Mouse (Mus musculus) hindbrain, embryonic 11.5 days (tissue): Measurements from ENCODE around the gene Rasgef1b. TPM values are rescaled to one million over a fixed set of nuclear protein-coding genes. Genes with fewer than 3 reads are reported as not detected.

ENCODE experiments used
- ATAC-seq: fragments of 200-750 bp; cut with Nextera tagmentation; 2 replicates; pipeline ENCODE4 v1.8.0; 2017; ENCODE audit warnings: mild to moderate bottlenecking, moderate TSS enrichment, moderate library complexity; ENCODE audit not compliant: low FRiP score
- DNase-seq: peaks from one replicate; pipeline ENCODE4 v3.0.0-alpha.2; 2015; ENCODE audit warnings: low spot score
- H3K27ac ChIP-seq: fragments of 300-500 bp; sonication (generic); 2 replicates; pipeline ENCODE4 v1.5.1; 2014; ENCODE audit warnings: mild to moderate bottlenecking, low read depth, low read length
- H3K27me3 ChIP-seq: fragments of 300-500 bp; sonication (generic); 2 replicates; pipeline ENCODE4 v1.6.1; 2014; ENCODE audit warnings: mild to moderate bottlenecking, low read length, moderate library complexity, mixed read lengths; ENCODE audit not compliant: control insufficient read depth, insufficient read depth
- H3K36me3 ChIP-seq: fragments of 300-500 bp; sonication (generic); 2 replicates; pipeline ENCODE4 v1.6.1; 2014; ENCODE audit warnings: mild to moderate bottlenecking, low read length, moderate library complexity, mixed read lengths; ENCODE audit not compliant: control insufficient read depth, insufficient read depth
- H3K4me1 ChIP-seq: fragments of 300-500 bp; sonication (generic); replicated peaks from 2 replicates; pipeline ENCODE4 v1.6.1; 2014; ENCODE audit warnings: low read length, mixed read lengths; ENCODE audit not compliant: control insufficient read depth, insufficient read depth
- H3K4me2 ChIP-seq: fragments of 300-500 bp; sonication (generic); replicated peaks from 2 replicates; pipeline ENCODE4 v1.6.1; 2014; ENCODE audit warnings: mild to moderate bottlenecking, low read depth, low read length
- H3K4me3 ChIP-seq: fragments of 300-500 bp; sonication (generic); 2 replicates; pipeline ENCODE4 v1.5.1; 2014; ENCODE audit warnings: low read depth, low read length
- H3K9ac ChIP-seq: fragments of 300-500 bp; sonication (generic); 2 replicates; pipeline ENCODE4 v1.6.1; 2014; ENCODE audit warnings: low read depth, low read length
- H3K9me3 ChIP-seq: fragments of 300-500 bp; sonication (generic); 2 replicates; pipeline ENCODE4 v1.6.1; 2016; ENCODE audit warnings: low read length; ENCODE audit not compliant: control insufficient read depth
- WGBS: fragments of 180-500 bp; shearing (Covaris S2); extraction: QIAGEN DNeasy Blood & Tissue Kit; methylation state at CpG from one replicate; pipeline ENCODE4 v1.1.7; 2014; 5-methylcytosine and 5-hydroxymethylcytosine counted together
- polyA plus RNA-seq: library from polyadenylated mRNA; unstranded; fragments of >200 nt; fragmentation: Nextera tagmentation; extraction: Ambion mirVana; gene quantifications from 2 replicates; pipeline ENCODE4 v1.2.1, GENCODE M21; 2014

The Rasgef1b gene
- polyA plus RNA-seq, 1 experiment from 2014 or later, result 14.1 TPM

DNA sequence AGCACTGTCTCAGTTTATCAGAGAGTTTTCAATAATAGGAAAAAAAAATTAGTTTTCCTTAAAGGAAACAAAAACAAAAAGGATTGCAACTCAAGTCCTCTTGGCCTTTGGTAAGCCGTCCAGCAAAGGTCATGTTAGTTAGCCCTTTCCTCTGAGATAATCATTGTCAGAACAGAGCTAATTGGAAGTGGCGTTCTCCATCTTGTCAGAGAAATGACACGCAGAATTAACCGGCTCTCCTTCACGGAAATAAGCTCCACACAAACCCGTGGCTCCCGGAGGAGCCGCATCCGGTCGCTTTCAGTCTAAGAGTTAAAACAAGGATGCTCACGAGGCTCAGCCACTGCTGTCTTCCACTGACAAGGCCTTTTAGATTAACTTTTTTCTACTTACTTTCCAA lies 217.8 kb downstream of the Rasgef1b start:
- DNase-seq (no peak), ATAC-seq (no peak)
- H3K4me3 ChIP-seq, result no peak overlapping the region
- no peak overlapping the region for H3K9ac ChIP-seq
- H3K4me2 ChIP-seq, result no peak overlapping the region
- no peaks in the 10 kb centered on the region for H3K9me3 ChIP-seq
- no peaks in the 10 kb centered on the region for H3K4me1 ChIP-seq
- WGBS, result 55% methylated on average over 11 of the region's 11 CpGs
- no peak overlapping the region for H3K27ac ChIP-seq
- no peaks in the 10 kb centered on the region for H3K27me3 ChIP-seq
- no peaks in the 10 kb centered on the region for H3K36me3 ChIP-seq

DNA sequence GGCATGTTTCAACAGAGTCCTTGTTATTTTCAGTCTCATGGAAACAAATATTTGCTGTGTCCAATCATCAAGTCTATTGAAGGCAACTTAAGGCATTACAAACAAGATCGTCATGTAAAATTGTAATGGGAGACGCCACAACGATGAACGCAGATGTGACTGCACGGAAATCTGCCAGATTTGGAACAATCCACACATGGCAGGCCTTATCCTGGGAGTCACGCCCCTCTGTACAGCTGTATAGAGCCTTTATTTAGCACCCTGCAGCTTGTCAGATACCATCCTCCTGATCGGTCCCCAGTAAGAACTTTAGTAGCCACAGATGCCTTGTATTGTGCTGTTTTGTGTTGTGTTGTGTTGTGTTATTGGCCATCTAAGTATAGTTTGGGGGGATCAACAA lies 222.8 kb downstream of the Rasgef1b start:
- H3K4me1 ChIP-seq, result no peaks in the 10 kb centered on the region
- no peak for DNase-seq
- H3K27ac ChIP-seq, result no peak overlapping the region
- H3K27me3 ChIP-seq, result no peaks in the 10 kb centered on the region
- ATAC-seq, result no peak
- no peaks in the 10 kb centered on the region for H3K9me3 ChIP-seq
- WGBS, result 87% methylated on average over 7 of the region's 7 CpGs
- H3K36me3 ChIP-seq, result no peaks in the 10 kb centered on the region
- no peak overlapping the region for H3K9ac ChIP-seq
- H3K4me2 ChIP-seq, result no peak overlapping the region
- no peak overlapping the region for H3K4me3 ChIP-seq

DNA sequence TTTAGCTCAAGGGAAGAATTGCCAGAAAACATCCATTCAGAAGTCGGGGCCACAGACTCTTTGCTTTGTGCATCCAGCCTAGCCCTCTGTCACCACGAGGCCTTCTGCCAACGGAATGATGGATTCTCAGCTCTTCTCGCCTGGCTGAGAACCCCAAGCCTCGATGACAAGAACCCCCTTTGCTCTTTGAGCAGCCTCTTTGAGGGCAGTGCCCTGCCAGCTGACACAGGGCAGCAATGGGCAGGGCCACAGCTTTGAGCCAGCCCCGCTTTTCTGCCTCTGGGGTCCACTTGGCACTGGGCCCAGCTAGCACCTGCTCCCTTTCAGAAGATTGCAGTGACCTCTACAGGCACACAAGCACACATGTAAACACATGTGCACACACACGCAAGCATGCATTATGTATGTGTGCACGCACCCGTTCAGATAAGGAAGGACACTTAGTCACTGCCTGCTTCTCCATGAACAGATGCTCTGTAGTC lies 224.5 kb downstream of the Rasgef1b start:
- H3K27ac ChIP-seq, result no peak overlapping the region
- peak; percentile 39 for DNase-seq

DNA sequence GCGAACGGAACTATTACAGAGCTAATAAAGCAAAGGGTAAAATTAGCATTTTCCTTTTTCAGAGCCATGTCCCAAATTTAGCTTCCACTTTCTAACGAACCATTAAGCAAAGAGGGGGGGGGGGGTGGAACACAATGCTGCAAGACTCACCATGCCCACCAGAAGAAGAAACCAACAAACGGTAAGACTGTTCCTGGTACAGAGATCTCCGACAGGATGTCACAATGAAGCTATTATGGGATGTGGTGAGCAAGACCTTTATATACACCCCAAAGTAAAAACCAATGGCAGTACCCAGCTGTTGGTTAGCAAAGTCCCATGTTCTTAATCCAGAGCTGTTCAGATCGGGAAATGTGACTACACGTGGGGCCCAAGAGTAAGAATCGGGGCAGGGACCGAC lies 226.2 kb downstream of the Rasgef1b start:
- no peak overlapping the region for H3K4me2 ChIP-seq
- WGBS, result 89% methylated on average over 9 of the region's 9 CpGs
- no peak for DNase-seq
- no peak overlapping the region for H3K27ac ChIP-seq
- H3K4me3 ChIP-seq, result no peak overlapping the region
- H3K27me3 ChIP-seq, result no peaks in the 10 kb centered on the region
- ATAC-seq, result no peak
- no peaks in the 10 kb centered on the region for H3K36me3 ChIP-seq
- H3K4me1 ChIP-seq, result no peaks in the 10 kb centered on the region
- no peaks in the 10 kb centered on the region for H3K9me3 ChIP-seq
- no peak overlapping the region for H3K9ac ChIP-seq

More for the DNA sequence above, 224.5 kb downstream of the Rasgef1b start:
- Histone ChIP-seq H3K4me1 (no peaks in the 10 kb centered on the region), H3K4me3 (no peak overlapping the region), H3K4me2 (no peak overlapping the region), H3K9me3 (no peaks in the 10 kb centered on the region), H3K36me3 (no peaks in the 10 kb centered on the region), H3K9ac (no peak overlapping the region), H3K27me3 (no peaks in the 10 kb centered on the region)
- 61% methylated on average over 9 of the region's 9 CpGs for WGBS
- peak; percentile 59 for ATAC-seq

DNA sequence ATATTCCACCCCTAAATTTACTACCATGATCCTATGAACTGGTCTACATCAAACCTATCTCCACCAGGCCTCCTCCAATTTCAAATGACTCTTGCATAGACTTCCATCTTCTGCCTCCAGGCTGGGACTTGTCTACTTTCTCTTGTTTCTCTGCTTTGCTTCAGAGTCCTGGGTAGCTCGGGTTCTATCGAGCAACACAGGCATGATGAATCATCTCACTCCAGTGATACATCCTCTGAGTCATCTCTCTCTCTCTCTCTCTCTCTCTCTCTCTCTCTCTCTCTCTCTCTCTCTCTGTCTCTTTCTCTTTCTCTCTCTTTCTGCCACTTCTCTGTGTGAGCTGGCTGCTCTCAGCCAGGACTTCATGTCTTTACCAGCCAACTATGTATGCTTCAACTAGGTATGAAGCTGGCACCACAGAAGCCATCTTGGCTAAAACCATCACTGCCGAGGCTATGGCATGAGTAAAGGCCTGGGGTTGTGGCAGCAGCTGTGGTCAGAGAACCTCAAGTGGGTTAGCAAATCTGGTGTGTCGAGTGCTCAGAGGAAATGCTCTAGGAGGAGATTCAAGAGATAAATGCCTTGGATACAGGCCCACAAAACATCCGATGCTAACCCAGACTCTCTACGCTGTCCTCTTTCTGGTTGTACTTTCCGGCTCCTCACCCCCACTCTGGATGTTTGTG lies 229.3 kb downstream of the Rasgef1b start:
- Histone ChIP-seq H3K27ac (no peak overlapping the region), H3K4me3 (no peak overlapping the region), H3K4me1 (no peaks in the 10 kb centered on the region; the same call in 1 of the 2 replicates), H3K9me3 (no peaks in the 10 kb centered on the region), H3K4me2 (no peak overlapping the region), H3K27me3 (no peaks in the 10 kb centered on the region), H3K36me3 (no peaks in the 10 kb centered on the region), H3K9ac (no peak overlapping the region)
- ATAC-seq (no peak), DNase-seq (no peak)
- WGBS, result 90% methylated on average over 7 of the region's 7 CpGs

DNA sequence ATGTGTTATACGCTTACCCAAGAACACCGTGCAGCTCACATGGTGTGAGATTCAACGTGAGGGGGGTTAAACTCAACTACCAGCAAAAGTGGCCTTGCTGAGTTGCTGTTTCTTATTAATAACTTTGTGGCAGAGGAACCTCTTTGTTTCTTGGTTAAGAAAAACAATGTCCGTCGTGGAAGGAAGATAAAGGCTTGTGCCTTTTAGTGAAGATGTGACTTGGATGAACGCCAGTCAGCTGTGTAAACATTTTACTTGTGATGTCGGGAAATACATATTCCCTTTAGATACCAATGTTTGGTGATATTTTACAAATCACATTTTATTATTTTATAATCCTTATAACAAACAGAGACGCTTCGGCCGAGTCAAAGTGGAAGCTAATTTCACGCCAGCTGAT lies 231.0 kb downstream of the Rasgef1b start:
- no peak for DNase-seq

DNA sequence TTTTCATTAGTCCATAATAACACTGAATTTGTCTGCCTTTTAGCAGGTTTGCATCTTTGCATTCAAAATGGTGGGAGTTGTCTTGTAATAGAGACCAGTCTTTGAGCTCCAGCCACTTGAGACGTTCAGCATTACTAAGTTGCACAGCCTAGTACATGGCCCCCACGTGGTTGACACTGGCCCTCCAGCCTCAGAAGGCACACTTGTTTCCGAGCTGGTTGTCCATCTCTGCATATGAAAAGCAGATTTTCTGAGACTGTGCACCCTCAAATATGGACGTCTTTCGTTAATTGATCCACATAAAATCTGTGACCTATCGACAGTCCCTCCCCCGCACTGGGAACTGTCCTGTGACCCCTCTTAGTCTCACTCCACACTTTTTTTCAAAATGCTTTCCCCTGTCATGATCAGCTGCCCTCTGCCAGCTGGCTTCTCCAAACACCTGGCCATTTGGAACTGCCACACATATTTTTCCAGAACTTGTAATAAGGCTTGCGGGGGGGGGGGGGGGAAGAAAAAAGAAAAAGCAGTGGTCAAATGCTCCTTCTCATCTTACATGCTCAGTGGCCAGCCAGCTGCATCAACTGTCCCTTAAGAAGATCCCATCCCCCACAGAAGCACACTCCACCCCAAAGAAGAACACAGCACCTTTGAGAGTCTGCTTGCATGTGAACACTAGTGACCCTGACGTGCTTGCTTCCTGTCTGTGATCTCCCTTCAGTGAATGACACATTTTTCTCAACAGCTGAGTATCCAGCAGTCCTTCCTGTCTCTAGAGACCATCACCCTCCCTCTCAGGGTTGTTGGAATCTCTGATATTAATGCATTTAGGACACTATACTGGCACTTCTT lies 231.7 kb downstream of the Rasgef1b start:
- H3K4me3 ChIP-seq, result no peak overlapping the region
- no peak for ATAC-seq
- no peak overlapping the region for H3K4me2 ChIP-seq
- no peak overlapping the region for H3K9ac ChIP-seq
- H3K9me3 ChIP-seq, result no peaks in the 10 kb centered on the region
- H3K4me1 ChIP-seq, result no peaks in the 10 kb centered on the region; the same call in 1 of the 2 replicates
- H3K36me3 ChIP-seq, result no peaks in the 10 kb centered on the region
- 59% methylated on average over 9 of the region's 9 CpGs for WGBS
- no peaks in the 10 kb centered on the region for H3K27me3 ChIP-seq
- no peak overlapping the region for H3K27ac ChIP-seq
- no peak for DNase-seq

More for the DNA sequence above, 231.0 kb downstream of the Rasgef1b start:
- no peak overlapping the region for H3K4me2 ChIP-seq
- 76% methylated on average over 11 of the region's 11 CpGs for WGBS
- no peak overlapping the region for H3K27ac ChIP-seq
- no peaks in the 10 kb centered on the region for H3K9me3 ChIP-seq
- H3K9ac ChIP-seq, result no peak overlapping the region
- H3K4me3 ChIP-seq, result no peak overlapping the region
- H3K4me1 ChIP-seq, result no peaks in the 10 kb centered on the region; the same call in 1 of the 2 replicates
- no peaks in the 10 kb centered on the region for H3K27me3 ChIP-seq
- H3K36me3 ChIP-seq, result no peaks in the 10 kb centered on the region
- ATAC-seq, result no peak

DNA sequence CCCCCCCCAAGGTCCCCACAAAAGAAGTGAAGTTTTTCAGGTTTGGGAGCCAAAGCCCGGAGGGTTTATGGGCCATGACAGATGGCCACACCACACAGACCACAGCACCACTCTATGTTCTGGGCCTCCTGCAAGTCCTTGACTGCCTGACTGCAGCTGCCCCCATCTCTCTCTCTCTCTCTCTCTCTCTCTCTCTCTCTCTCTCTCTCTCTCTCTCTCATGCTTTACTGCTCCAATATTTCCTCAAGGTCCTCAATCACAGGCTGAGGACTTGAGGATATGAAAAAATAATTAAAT lies 232.8 kb downstream of the Rasgef1b start:
- WGBS, result 50% methylated on average over 1 of the region's 1 CpGs

More for the DNA sequence above, 232.8 kb downstream of the Rasgef1b start:
- Histone ChIP-seq H3K36me3 (no peaks in the 10 kb centered on the region), H3K4me3 (no peak overlapping the region), H3K27me3 (no peaks in the 10 kb centered on the region), H3K4me1 (no peaks in the 10 kb centered on the region; the same call in 1 of the 2 replicates), H3K9ac (no peak overlapping the region), H3K27ac (no peak overlapping the region), H3K9me3 (no peaks in the 10 kb centered on the region), H3K4me2 (no peak overlapping the region)
- peak; percentile 35; the same call in 1 of the 2 replicates for ATAC-seq
- DNase-seq, result no peak
